Mouse (Mus musculus) cerebellum, postnatal 25 days (tissue): ENCODE results near the gene Slc35d1.
A peak's percentile ranks its signal among the peaks of the same experiment; 100 is the strongest.
"Not testable (repeated sequence)": the region's sequence is repeated elsewhere in the genome, so short reads cannot be mapped to it uniquely, and the experiment has no call there.

Experiments
- DNase-seq, 2 experiments: peaks; one replicate each; pipeline ENCODE4 v3.0.0; 2021; ENCODE audit warnings: mixed read lengths in 2 of 2

Gene Slc35d1

GRCm38 (mm10) chr4:103180300-103180888, 34.6 kb downstream of the Slc35d1 start:
- DNase-seq: no peak

- DNase-seq: peak in 1 of 2 experiments; percentile 36
These were observed 35.4 kb downstream of the Slc35d1 start for GRCm38 (mm10) chr4:103179581-103179980.

- DNase-seq: peak; percentile 14 to 32
These were observed 36.2 kb downstream of the Slc35d1 start for GRCm38 (mm10) chr4:103178635-103179318.

- no peak for DNase-seq
These were observed 37.3 kb downstream of the Slc35d1 start for GRCm38 (mm10) chr4:103177681-103178080.

- peak; percentile 19 to 45 for DNase-seq
These were observed 41.0 kb downstream of the Slc35d1 start for GRCm38 (mm10) chr4:103174001-103174400.

GRCm38 (mm10) chr4:103173507-103173906, 41.5 kb downstream of the Slc35d1 start:
- no peak for DNase-seq

- DNase-seq: no peak
These were observed 43.7 kb downstream of the Slc35d1 start for GRCm38 (mm10) chr4:103171256-103171655.

- not testable (repeated sequence) for DNase-seq
These were observed 48.8 kb downstream of the Slc35d1 start for GRCm38 (mm10) chr4:103166198-103166597.

- no peak for DNase-seq
These were observed 56.2 kb downstream of the Slc35d1 start for GRCm38 (mm10) chr4:103158781-103159180.

GRCm38 (mm10) chr4:103151946-103152345, 63.0 kb downstream of the Slc35d1 start:
- no peak for DNase-seq

- DNase-seq: peak; percentile 77 to 91
These were observed 68.6 kb downstream of the Slc35d1 start for GRCm38 (mm10) chr4:103146339-103146738.

- no peak for DNase-seq
These were observed 78.0 kb downstream of the Slc35d1 start for GRCm38 (mm10) chr4:103136946-103137345.

GRCm38 (mm10) chr4:103126533-103126932, 88.4 kb downstream of the Slc35d1 start:
- DNase-seq: no peak

GRCm38 (mm10) chr4:103123606-103124005, 91.4 kb downstream of the Slc35d1 start:
- no peak for DNase-seq

GRCm38 (mm10) chr4:103123086-103123485, 91.9 kb downstream of the Slc35d1 start:
- DNase-seq: no peak

- DNase-seq: no peak
These were observed 94.0 kb downstream of the Slc35d1 start for GRCm38 (mm10) chr4:103120874-103121389.
